Comparison of ENCODE assay signal across 8 mouse cellular contexts in the genomic region with DNA sequence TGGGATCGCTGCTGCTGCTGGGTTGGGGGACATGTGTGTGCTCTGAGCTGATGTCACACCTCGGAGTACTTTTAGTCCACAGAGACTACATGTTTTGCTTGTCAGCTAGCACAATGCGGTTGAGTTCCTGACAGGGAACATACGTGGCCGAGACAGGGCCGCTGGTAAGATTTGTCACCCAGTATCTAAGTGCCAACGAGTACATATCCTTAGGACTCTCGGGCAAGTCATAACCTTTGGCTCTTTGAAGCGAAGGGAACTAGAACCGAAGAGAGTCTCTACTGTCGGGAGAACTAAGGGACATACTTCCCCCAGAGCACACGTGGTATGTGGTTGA. TPM values are rescaled to one million over a fixed set of nuclear protein-coding genes. Genes with fewer than 3 reads are reported as not detected.
DNase-seq lines count a peak whose midpoint lies in the region; ATAC-seq and TF ChIP-seq lines count a peak whose summit lies in the region.

No protein-coding gene starts in this region.

- peak overlapping the region; percentile 96 to 97 for H3K4me3 ChIP-seq in heart, embryonic 14.5 days (ENCODE audit: control insufficient read depth in 1 of 2, insufficient read depth in 1 of 2, low read depth in 1 of 2, low read length in 2 of 2)
- peak overlapping the region; percentile 96 for H3K4me3 ChIP-seq in embryonic facial prominence, embryonic 13.5 days
- peak overlapping the region; percentile 91 for H3K4me3 ChIP-seq in intestine, postnatal 0 days (ENCODE audit: low read depth, low read length)

- peak overlapping the region; percentile 92 for H3K4me2 ChIP-seq in heart, embryonic 14.5 days (ENCODE audit: low read length)
- peak overlapping the region; percentile 76 for H3K4me2 ChIP-seq in embryonic facial prominence, embryonic 13.5 days
- peak overlapping the region; percentile 82 for H3K4me2 ChIP-seq in intestine, postnatal 0 days (replicated peaks; ENCODE audit: low read depth)

- no peaks in the 10 kb centered on the region for H3K9me3 ChIP-seq in heart, embryonic 14.5 days (ENCODE audit: control insufficient read depth, low read length)
- H3K9me3 ChIP-seq in embryonic facial prominence, embryonic 13.5 days: no peaks in the 10 kb centered on the region
- no peaks in the 10 kb centered on the region for H3K9me3 ChIP-seq in intestine, postnatal 0 days (ENCODE audit: control insufficient read depth)

- peak overlapping the region; percentile 98 for H3K9ac ChIP-seq in heart, embryonic 14.5 days (ENCODE audit: low read length)
- H3K9ac ChIP-seq in embryonic facial prominence, embryonic 13.5 days: peak overlapping the region; percentile 95
- peak overlapping the region; percentile 99 for H3K9ac ChIP-seq in intestine, postnatal 0 days (ENCODE audit: low read depth, low read length)

- H3K4me1 ChIP-seq in heart, embryonic 14.5 days (ENCODE audit: control insufficient read depth in 2 of 2, insufficient read depth in 2 of 2, low read length in 2 of 2): peaks cover 4 to 14% of the 10 kb centered on the region in 2 experiments
- H3K4me1 ChIP-seq in embryonic facial prominence, embryonic 13.5 days: peaks cover 18% of the 10 kb centered on the region
- no peaks in the 10 kb centered on the region for H3K4me1 ChIP-seq in intestine, postnatal 0 days (replicated peaks; ENCODE audit: control insufficient read depth, insufficient read depth, low read length)

- TF ChIP-seq CTCF in intestine, postnatal 0 days (IDR thresholded peaks at IDR 0.05; ENCODE audit: low read depth): no peak

- no peak for ATAC-seq in heart, embryonic 14.5 days (ENCODE audit: insufficient number of reproducible peaks, insufficient read depth, low FRiP score, low read depth)
- no peak for ATAC-seq in embryonic facial prominence, embryonic 13.5 days (ENCODE audit: insufficient number of reproducible peaks, insufficient read depth, low FRiP score, low TSS enrichment, low read depth)
- peak; percentile 49 for ATAC-seq in intestine, postnatal 0 days
- ATAC-seq in monocyte, adult 5-6 weeks (replicated peaks; ENCODE audit: insufficient number of reproducible peaks, low FRiP score, low TSS enrichment, poor library complexity, severe bottlenecking): 0 out of 2 replicates have a peak, but pooled peaks have one; percentile 23

- peaks cover 26% of the 10 kb centered on the region for H3K36me3 ChIP-seq in heart, embryonic 14.5 days (ENCODE audit: control insufficient read depth, insufficient read depth, low read length)
- H3K36me3 ChIP-seq in embryonic facial prominence, embryonic 13.5 days: peaks cover 21% of the 10 kb centered on the region
- H3K36me3 ChIP-seq in intestine, postnatal 0 days (ENCODE audit: control insufficient read depth, insufficient read depth): peaks cover 17% of the 10 kb centered on the region

- no peaks in the 10 kb centered on the region for H3K27me3 ChIP-seq in heart, embryonic 14.5 days (ENCODE audit: control insufficient read depth, insufficient read depth, low read length)
- no peaks in the 10 kb centered on the region for H3K27me3 ChIP-seq in embryonic facial prominence, embryonic 13.5 days
- no peaks in the 10 kb centered on the region for H3K27me3 ChIP-seq in intestine, postnatal 0 days (replicated peaks; ENCODE audit: control insufficient read depth, insufficient read depth, low read length)

- peak overlapping the region in 1 of 2 experiments; percentile 69; a peak in 2 of 4 replicates for H3K27ac ChIP-seq in heart, embryonic 14.5 days (replicated peaks in 1 of 2; ENCODE audit: control insufficient read depth in 1 of 2, insufficient read depth in 1 of 2, low read depth in 2 of 2, low read length in 2 of 2)
- H3K27ac ChIP-seq in embryonic facial prominence, embryonic 13.5 days: peak overlapping the region; percentile 73; the same call in 1 of the 2 replicates
- H3K27ac ChIP-seq in intestine, postnatal 0 days (ENCODE audit: low read depth, low read length): peak overlapping the region; percentile 89

- DNase-seq in heart, postnatal 4 days: no peak
- peak; percentile 25 to 51 for DNase-seq in CD8-positive naive resting alpha-beta T cell, adult 2 months (ENCODE audit: low read depth in 2 of 2, low spot score in 2 of 2)
- no peak for DNase-seq in urinary bladder, adult 18-20 months (ENCODE audit: low spot score in 2 of 2)
- no peak for DNase-seq in embryo, embryonic 10 days (ENCODE audit: low spot score)

- WGBS in heart, embryonic 14.5 days: 2% methylated on average over 12 of the region's 12 CpGs
- 4% methylated on average over 12 of the region's 12 CpGs for WGBS in embryonic facial prominence, embryonic 13.5 days
- 2% methylated on average over 12 of the region's 12 CpGs for WGBS in intestine, postnatal 0 days

RNA-seq across cellular contexts. Expression of a gene that starts 1.5 kb away (rescaled TPM):
- polyA plus RNA-seq in heart, embryonic 14.5 days (2014; fragmentation: Nextera tagmentation; extraction: Ambion mirVana): 10.9 and 13.2 TPM in 2 replicates
- 10 to 100 TPM in 1 of 2 experiments, 1 to 10 TPM in 1; 9.5 to 10.8 TPM for total RNA-seq in heart, postnatal 4 days (2021)
- polyA plus RNA-seq in embryonic facial prominence, embryonic 13.5 days (2015; fragmentation: Nextera tagmentation; extraction: Ambion mirVana): 18.4 and 20.4 TPM in 2 replicates
- polyA plus RNA-seq in intestine, postnatal 0 days (2015; fragmentation: Nextera tagmentation; extraction: Ambion mirVana): 14.9 and 16.2 TPM in 2 replicates
- 28.1 to 42.9 TPM (median 36.1 TPM) in 3 replicates for total RNA-seq in monocyte, adult 5-6 weeks (2017)

Comparison
In these comparisons a context has a peak if more than half of its experiments do, and no peak if none do; other contexts are left out.
1. ATAC-seq: peak in intestine, postnatal 0 days (single experiment) and monocyte, adult 5-6 weeks (single experiment); none in heart, embryonic 14.5 days (single experiment) and embryonic facial prominence, embryonic 13.5 days (single experiment).
2. DNase-seq: peak in CD8-positive naive resting alpha-beta T cell, adult 2 months (2 of 2); none in heart, postnatal 4 days (single experiment), urinary bladder, adult 18-20 months (0 of 2) and embryo, embryonic 10 days (single experiment).
3. Peak in every context shown above with its lines, with median percentiles within 50 percentile points of each other: H3K4me2 ChIP-seq, H3K4me3 ChIP-seq and H3K9ac ChIP-seq.